Mouse (Mus musculus) hindbrain, embryonic 16.5 days (tissue): ENCODE measurements around the gene Plekhh1. TPM values are rescaled to one million over a fixed set of nuclear protein-coding genes. Genes with fewer than 3 reads are reported as not detected.

Experiments used
- ATAC-seq: fragments of 200-750 bp; cut with Nextera tagmentation; 2 replicates; pipeline ENCODE4 v1.8.0; 2017; ENCODE audit warnings: moderate TSS enrichment, moderate library complexity
- H3K27ac ChIP-seq: fragments of 300-500 bp; sonication (generic); 2 replicates; pipeline ENCODE4 v1.5.1; 2014; ENCODE audit warnings: low read depth, mild to moderate bottlenecking, control low read depth, low read length, moderate library complexity
- H3K27me3 ChIP-seq: fragments of 300-500 bp; sonication (generic); replicated peaks from 2 replicates; pipeline ENCODE4 v1.6.1; 2014; ENCODE audit warnings: low read length; ENCODE audit not compliant: control insufficient read depth, insufficient read depth
- H3K36me3 ChIP-seq: fragments of 300-500 bp; sonication (generic); 2 replicates; pipeline ENCODE4 v1.6.1; 2014; ENCODE audit warnings: mild to moderate bottlenecking, low read length, moderate library complexity, mixed read lengths; ENCODE audit not compliant: control insufficient read depth, insufficient read depth
- H3K4me1 ChIP-seq: fragments of 300-500 bp; sonication (generic); 2 replicates; pipeline ENCODE4 v1.6.1; 2014; ENCODE audit warnings: low read depth, low read length; ENCODE audit not compliant: control insufficient read depth, insufficient read depth
- H3K4me2 ChIP-seq: fragments of 300-500 bp; sonication (generic); 2 replicates; pipeline ENCODE4 v1.6.1; 2014; ENCODE audit warnings: mild to moderate bottlenecking, low read length, control low read depth, moderate library complexity
- H3K4me3 ChIP-seq: fragments of 300-500 bp; sonication (generic); 2 replicates; pipeline ENCODE4 v1.5.1; 2014; ENCODE audit warnings: mild to moderate bottlenecking, low read length, control low read depth, moderate library complexity
- H3K9ac ChIP-seq: fragments of 300-500 bp; sonication (generic); 2 replicates; pipeline ENCODE4 v1.6.1; 2014; ENCODE audit warnings: low read depth, mild to moderate bottlenecking, control low read depth, low read length, moderate library complexity
- H3K9me3 ChIP-seq: fragments of 300-500 bp; sonication (generic); 2 replicates; pipeline ENCODE4 v1.6.1; 2014; ENCODE audit warnings: mild to moderate bottlenecking, low read length, moderate library complexity; ENCODE audit not compliant: control insufficient read depth
- WGBS: fragments of 180-500 bp; shearing (Covaris S2); extraction: QIAGEN DNeasy Blood & Tissue Kit; methylation state at CpG from one replicate; pipeline ENCODE4 v1.1.7; 2014; 5-methylcytosine and 5-hydroxymethylcytosine counted together
- polyA plus RNA-seq: library from polyadenylated mRNA; unstranded; fragments of >200 nt; fragmentation: Nextera tagmentation; extraction: Ambion mirVana; gene quantifications from 2 replicates; pipeline ENCODE4 v1.2.1, GENCODE M21; 2015

The Plekhh1 gene
- polyA plus RNA-seq, 1 experiment from 2014 or later, result 1.5 TPM

DNA sequence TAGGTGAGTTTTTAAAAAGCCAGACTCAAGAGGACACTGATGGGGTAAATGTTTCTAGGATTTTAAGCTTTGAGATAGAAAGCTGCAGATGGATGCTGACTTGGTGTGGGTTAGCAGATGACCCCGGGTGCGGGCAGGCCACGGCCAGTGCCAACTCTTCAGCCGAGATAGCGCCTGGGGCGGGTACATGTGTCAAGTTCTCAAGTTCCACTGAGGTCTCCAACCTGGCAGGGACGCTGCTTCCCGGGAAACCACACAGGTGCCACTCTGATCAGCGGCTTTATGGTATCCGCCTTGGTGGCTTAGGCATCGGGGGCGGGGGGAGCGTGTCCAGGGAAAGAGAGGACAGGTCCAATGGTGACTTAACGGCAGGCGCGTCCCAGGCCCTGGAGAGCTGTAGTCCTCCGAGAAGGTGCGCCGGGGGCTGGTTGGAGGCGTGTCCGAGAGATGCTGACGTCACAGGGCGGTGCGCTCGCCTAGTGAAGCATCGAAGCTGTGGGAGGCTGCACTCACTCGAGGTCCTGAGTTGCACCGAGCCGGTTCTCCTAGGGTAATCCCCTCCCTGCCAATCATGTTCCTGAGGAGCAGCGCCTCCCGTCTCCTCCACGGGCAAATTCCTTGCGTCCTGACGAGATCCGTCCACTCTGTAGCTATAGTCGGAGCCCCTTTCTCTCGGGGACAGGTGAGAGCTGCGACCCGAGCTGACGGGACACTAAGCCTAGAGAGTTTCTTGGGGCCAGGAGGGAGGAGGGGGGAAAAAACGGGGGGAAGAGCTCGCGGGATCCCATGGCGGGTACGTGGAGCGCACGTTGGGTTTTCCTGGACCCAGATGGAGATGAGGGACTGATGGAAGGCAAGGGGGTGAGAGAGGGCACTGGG is 101.6 kb downstream of the Plekhh1 start, which contains the start of gene Arg2:
TSS of gene Arg2 (plus strand) at position 479 of the 879 bp plus-strand sequence.
- peaks cover 9% of the 10 kb centered on the region for H3K4me1 ChIP-seq
- peak within 1 kb of the TSS; percentile 66 for H3K9ac ChIP-seq
- H3K27me3 ChIP-seq, result no peaks in the 10 kb centered on the region
- H3K4me3 ChIP-seq, result peak within 1 kb of the TSS; percentile 62
- H3K9me3 ChIP-seq, result no peaks in the 10 kb centered on the region
- no peaks in the 10 kb centered on the region for H3K36me3 ChIP-seq
- peak; percentile 95 for ATAC-seq
- WGBS, result 0% methylated on average over 47 of the region's 47 CpGs
- H3K4me2 ChIP-seq, result peak within 1 kb of the TSS; percentile 87
- no peak within 1 kb of the TSS for H3K27ac ChIP-seq

Other genes with a start within 250 kb of the Plekhh1 start
- 119 and 132 TPM in 2 replicates for gene Atp6v1d, start 167.5 kb upstream of the Plekhh1 start, polyA plus RNA-seq
- gene Eif2s1, start 167.3 kb upstream of the Plekhh1 start, polyA plus RNA-seq, result 138 and 143 TPM in 2 replicates
- 2.8 and 3.3 TPM in 2 replicates for gene Plek2, start 122.2 kb upstream of the Plekhh1 start, polyA plus RNA-seq
- 71.2 and 73.3 TPM in 2 replicates for gene Tmem229b, start 21.5 kb upstream of the Plekhh1 start, polyA plus RNA-seq
- gene Pigh, start 60.5 kb downstream of the Plekhh1 start, polyA plus RNA-seq, result 20.2 and 20.7 TPM in 2 replicates
- gene Arg2, start 101.6 kb downstream of the Plekhh1 start, polyA plus RNA-seq, result 27.9 and 29.1 TPM in 2 replicates
- gene Vti1b, start 143.5 kb downstream of the Plekhh1 start, polyA plus RNA-seq, result 230 and 258 TPM in 2 replicates
- 36.1 and 41.1 TPM in 2 replicates for gene Rdh11, start 163.1 kb downstream of the Plekhh1 start, polyA plus RNA-seq
- gene Rdh12, start 179.8 kb downstream of the Plekhh1 start, polyA plus RNA-seq, result 1.1 and 1.5 TPM in 2 replicates